Mouse (Mus musculus) layer of hippocampus, postnatal 14 days (tissue): ENCODE data around the gene Siae. TPM values are rescaled to one million over a fixed set of nuclear protein-coding genes. Genes with fewer than 3 reads are reported as not detected.

Source experiments
- DNase-seq, 2 experiments: peaks; one replicate each; pipeline ENCODE4 v3.0.0; 2021 to 2022; ENCODE audit warnings: low spot score in 2 of 2, mixed read lengths in 1 of 2
- total RNA-seq, 2 experiments: library from RNA; stranded (reverse); gene quantifications; 2 replicates each; pipeline ENCODE4 v1.2.3; 2021

Gene Siae
- total RNA-seq, 2 experiments from 2014 or later, result 12.1 to 14.0 TPM

DNA sequence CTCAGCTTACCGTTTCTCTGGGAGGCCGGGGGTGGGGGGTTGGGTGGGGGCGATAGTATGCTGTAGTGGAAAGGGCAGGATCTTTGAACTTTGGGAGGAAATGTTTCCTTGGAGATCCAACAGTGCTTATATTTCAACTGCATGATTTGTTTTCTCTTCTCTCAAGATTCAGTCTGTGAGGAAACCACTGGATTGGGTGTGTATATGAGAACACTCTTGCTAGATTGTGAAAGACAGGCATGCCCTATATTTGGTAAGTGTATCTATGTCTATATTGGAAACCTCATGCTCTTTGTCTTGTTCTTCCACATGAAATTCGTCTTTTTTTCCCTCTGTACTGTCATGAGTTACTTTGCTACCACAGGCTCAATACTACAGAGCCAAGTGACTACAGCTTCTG, 114.2 kb downstream of the Siae start:
- DNase-seq, result no peak

DNA sequence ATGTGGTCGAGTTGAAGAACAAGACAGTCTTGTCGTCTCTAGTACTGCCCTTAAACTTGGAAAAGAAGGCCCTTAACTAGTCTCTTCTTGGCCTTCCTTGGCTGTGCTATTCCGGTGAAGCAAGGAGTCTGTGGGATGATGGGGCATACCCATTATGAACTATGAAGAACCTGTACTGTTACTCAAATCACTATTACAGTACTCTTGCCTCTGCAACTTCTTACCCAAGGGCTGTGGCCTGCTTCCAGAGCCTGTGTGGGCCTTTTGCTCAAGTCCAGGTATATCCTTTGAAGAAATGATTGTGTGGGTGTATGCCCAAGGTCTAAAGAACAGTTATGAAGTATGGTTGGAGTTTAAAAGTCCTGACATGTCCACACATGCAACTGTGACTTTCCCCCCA, 114.8 kb downstream of the Siae start:
- DNase-seq, result no peak

- DNase-seq, result no peak
Observed at GRCm38 (mm10) chr9:37675287-37675686, 119.8 kb downstream of the Siae start.

GRCm38 (mm10) chr9:37681123-37681522, 125.6 kb downstream of the Siae start:
- no peak for DNase-seq

GRCm38 (mm10) chr9:37687288-37687940, 131.9 kb downstream of the Siae start:
- DNase-seq, result peak in 1 of 2 experiments; percentile 57

GRCm38 (mm10) chr9:37687941-37688303, 132.4 kb downstream of the Siae start:
- DNase-seq, result no peak

DNA sequence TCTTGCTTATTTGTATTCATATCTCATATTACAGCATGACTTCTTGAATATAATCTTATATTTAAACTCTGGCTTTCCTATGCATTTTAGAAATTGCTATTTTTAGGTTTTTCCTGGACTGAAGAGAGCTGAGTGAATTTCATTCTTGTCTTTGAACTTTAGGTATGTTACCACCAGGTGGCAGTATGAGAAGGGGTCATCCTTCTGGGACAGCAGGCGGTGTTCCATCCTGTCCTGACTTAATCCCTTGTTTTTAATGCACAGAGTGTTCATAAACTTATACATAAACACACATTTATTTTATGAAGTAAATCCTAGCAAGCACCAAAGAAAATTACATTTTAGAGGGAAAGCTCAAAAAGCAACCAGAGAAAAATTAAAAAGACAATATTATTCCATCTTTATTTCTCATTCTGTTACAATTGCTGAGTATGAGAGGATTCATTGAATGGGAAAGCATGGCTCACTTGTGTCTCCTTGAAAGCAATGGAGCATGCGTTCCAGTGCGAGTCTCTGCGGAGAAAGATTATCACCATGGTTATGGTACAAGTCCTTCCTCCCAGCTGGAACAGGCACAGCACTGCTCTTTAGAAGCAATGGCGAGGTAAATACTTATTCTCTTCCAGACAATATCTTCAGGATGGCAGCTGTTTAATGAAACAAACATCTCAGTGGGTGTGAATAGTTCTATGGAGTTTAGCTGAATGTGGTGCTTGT, 134.6 kb downstream of the Siae start:
- no peak for DNase-seq

Other genes starting within 250 kb of the Siae start
- 1 to 10 TPM; 2.2 to 2.7 TPM for gene Ccdc15, start 207.3 kb upstream of the Siae start, total RNA-seq
- gene Hepacam, start 188.3 kb upstream of the Siae start, total RNA-seq, result 10 to 100 TPM; 77.2 to 81.9 TPM
- 1 to 10 TPM; 7.6 to 9.9 TPM for gene Robo4, start 153.8 kb upstream of the Siae start, total RNA-seq
- 10 to 100 TPM; 19.0 to 22.3 TPM for gene Robo3, start 122.5 kb upstream of the Siae start, total RNA-seq
- gene Msantd2, start 66.4 kb upstream of the Siae start, total RNA-seq, result 10 to 100 TPM; 22.3 to 22.7 TPM
- gene Esam, start 27.6 kb upstream of the Siae start, total RNA-seq, result 10 to 100 TPM; 26.9 to 27.8 TPM
- gene Vsig2, start 16.4 kb upstream of the Siae start, total RNA-seq, result 1 to 10 TPM; 3.5 to 6.2 TPM
- 1,000 to 10,000 TPM; 1,609 to 1,636 TPM for gene Nrgn, start 2.8 kb upstream of the Siae start, total RNA-seq
- gene Spa17, start 58.0 kb downstream of the Siae start, total RNA-seq, result 1 to 10 TPM; 1.5 to 4.3 TPM
- gene Tbrg1, start 101.6 kb downstream of the Siae start, total RNA-seq, result 10 to 100 TPM; 50.8 to 50.9 TPM
- gene Panx3, start 113.5 kb downstream of the Siae start, total RNA-seq, result not detected
- not detected for gene Olfr160, start 160.6 kb downstream of the Siae start, total RNA-seq
- gene Olfr874, start 189.4 kb downstream of the Siae start, total RNA-seq, result not detected
- gene Olfr875, start 216.2 kb downstream of the Siae start, total RNA-seq, result not detected
- gene Olfr876, start 247.3 kb downstream of the Siae start, total RNA-seq, result not detected